Mouse (Mus musculus) MEL (cell line): ENCODE measurements around the gene Shisa2. TPM values are rescaled to one million over a fixed set of nuclear protein-coding genes. Genes with fewer than 3 reads are reported as not detected.
"Not testable (repeated sequence)": the region's sequence is repeated elsewhere in the genome, so short reads cannot be mapped to it uniquely, and the experiment has no call there.

ENCODE experiments used
- DNase-seq: peaks from one replicate; pipeline ENCODE4 v3.0.0; 2011; ENCODE audit warnings: low read depth, low spot score
- H3K27ac ChIP-seq: 2 replicates; pipeline ENCODE4 v1.5.1; 2012; ENCODE audit warnings: low read depth, mild to moderate bottlenecking, control low read depth, low read length, moderate library complexity; ENCODE audit not compliant: control insufficient read depth
- H3K27me3 ChIP-seq, 2 experiments: fragments of 150-350 bp in 1 of 2; sonication (generic) in 1 of 2; 2 replicates each; pipeline ENCODE4 v1.6.1; 2012; ENCODE audit warnings: low read length in 2 of 2, mild to moderate bottlenecking in 2 of 2, improper control_type of control experiment in 1 of 2, moderate library complexity in 1 of 2; ENCODE audit not compliant: insufficient read depth in 2 of 2, control insufficient read depth in 1 of 2
- H3K36me3 ChIP-seq, 2 experiments: 2 replicates each; pipeline ENCODE4 v1.6.1; 2012 to 2014; ENCODE audit warnings: low read length in 2 of 2, improper control_type of control experiment in 1 of 2, inconsistent platforms in 1 of 2, mild to moderate bottlenecking in 1 of 2; ENCODE audit not compliant: insufficient read depth in 2 of 2, control insufficient read depth in 1 of 2
- H3K4me1 ChIP-seq, 2 experiments: fragments of 150-350 bp in 1 of 2; sonication (generic) in 1 of 2; 2 replicates each; pipeline ENCODE4 v1.6.1; 2012; ENCODE audit warnings: low read length in 2 of 2, improper control_type of control experiment in 1 of 2, mild to moderate bottlenecking in 1 of 2; ENCODE audit not compliant: insufficient read depth in 2 of 2, control insufficient read depth in 1 of 2
- H3K4me3 ChIP-seq, 2 experiments: fragments of 150-350 bp in 1 of 2; sonication (generic) in 1 of 2; 2 replicates each; pipeline ENCODE4 v1.5.1; 2012; ENCODE audit warnings: low read depth in 2 of 2, low read length in 2 of 2, mild to moderate bottlenecking in 2 of 2, moderate library complexity in 2 of 2, control low read depth in 1 of 2, improper control_type of control experiment in 1 of 2; ENCODE audit not compliant: control insufficient read depth in 1 of 2, insufficient read depth in 1 of 2
- H3K79me2 ChIP-seq: 2 replicates; pipeline ENCODE4 v1.6.1; 2012; ENCODE audit warnings: mild to moderate bottlenecking, low read length, moderate library complexity; ENCODE audit not compliant: control insufficient read depth, poor library complexity, insufficient read depth
- H3K9ac ChIP-seq: 2 replicates; pipeline ENCODE4 v1.6.1; 2012; ENCODE audit warnings: low read depth, mild to moderate bottlenecking, control low read depth, low read length, moderate library complexity; ENCODE audit not compliant: control insufficient read depth, poor library complexity, severe bottlenecking
- H3K9me3 ChIP-seq: fragments of 150-350 bp; sonication (generic); replicated peaks from 2 replicates; pipeline ENCODE4 v1.6.1; 2012; ENCODE audit warnings: mild to moderate bottlenecking, low read length, improper control_type of control experiment, moderate library complexity; ENCODE audit not compliant: insufficient read depth
- BHLHE40 ChIP-seq: IDR thresholded peaks from 2 replicates; pipeline ENCODE4 v1.6.1; 2012; ENCODE audit warnings: low read depth, mild to moderate bottlenecking, inconsistent platforms, low read length, improper control_type of control experiment, borderline replicate concordance
- CHD1 ChIP-seq: IDR thresholded peaks from 2 replicates; pipeline ENCODE4 v1.6.1; 2012; ENCODE audit warnings: low read depth, mild to moderate bottlenecking, inconsistent platforms, low read length, improper control_type of control experiment
- E2F4 ChIP-seq: IDR thresholded peaks from 2 replicates; pipeline ENCODE4 v1.6.1; 2011; ENCODE audit warnings: low read depth, low read length, improper control_type of control experiment, borderline replicate concordance
- EP300 ChIP-seq, 2 experiments: IDR thresholded peaks; 2 replicates each; pipeline ENCODE4 v1.6.1; 2011; ENCODE audit warnings: improper control_type of control experiment in 2 of 2, low read length in 2 of 2, low read depth in 1 of 2, mild to moderate bottlenecking in 1 of 2
- ETS1 ChIP-seq: IDR thresholded peaks from 2 replicates; pipeline ENCODE4 v1.6.1; 2012; ENCODE audit warnings: low read depth, mild to moderate bottlenecking, inconsistent platforms, low read length, improper control_type of control experiment, moderate library complexity
- GABPA ChIP-seq: IDR thresholded peaks from 2 replicates; pipeline ENCODE4 v1.6.1; 2012; ENCODE audit warnings: low read depth, mild to moderate bottlenecking, inconsistent platforms, low read length, improper control_type of control experiment, moderate library complexity
- HCFC1 ChIP-seq: IDR thresholded peaks from 2 replicates; pipeline ENCODE4 v1.6.1; 2012; ENCODE audit warnings: low read depth, mild to moderate bottlenecking, inconsistent platforms, low read length, improper control_type of control experiment, moderate library complexity
- MAFK ChIP-seq: IDR thresholded peaks from 2 replicates; pipeline ENCODE4 v1.6.1; 2011; ENCODE audit warnings: low read depth, mild to moderate bottlenecking, low read length, improper control_type of control experiment, borderline replicate concordance
- MAX ChIP-seq: IDR thresholded peaks from 2 replicates; pipeline ENCODE4 v1.6.1; 2011; ENCODE audit warnings: low read length, improper control_type of control experiment
- MAZ ChIP-seq: IDR thresholded peaks from 2 replicates; pipeline ENCODE4 v1.6.1; 2012; ENCODE audit warnings: low read depth, mild to moderate bottlenecking, inconsistent platforms, low read length, improper control_type of control experiment
- MEF2A ChIP-seq: IDR thresholded peaks from 2 replicates; pipeline ENCODE4 v1.6.1; 2014; ENCODE audit warnings: low read depth, mild to moderate bottlenecking, inconsistent platforms, low read length, improper control_type of control experiment; ENCODE audit not compliant: poor library complexity, insufficient replicate concordance, severe bottlenecking; ENCODE audit errors: extremely low read depth
- MXI1 ChIP-seq: IDR thresholded peaks from 2 replicates; pipeline ENCODE4 v1.6.1; 2011; ENCODE audit warnings: mild to moderate bottlenecking, low read depth, low read length, improper control_type of control experiment
- MYC ChIP-seq: IDR thresholded peaks from 2 replicates; pipeline ENCODE4 v1.6.1; 2011; ENCODE audit warnings: low read depth, mild to moderate bottlenecking, low read length, improper control_type of control experiment, moderate library complexity
- NELFE ChIP-seq: IDR thresholded peaks from 2 replicates; pipeline ENCODE4 v1.6.1; 2011; ENCODE audit warnings: low read depth, low read length, improper control_type of control experiment
- NRF1 ChIP-seq: IDR thresholded peaks from 2 replicates; pipeline ENCODE4 v1.6.1; 2014; ENCODE audit warnings: low read depth, mild to moderate bottlenecking, inconsistent platforms, low read length, improper control_type of control experiment, moderate library complexity; ENCODE audit not compliant: poor library complexity, insufficient read depth, severe bottlenecking
- POLR2A ChIP-seq, 2 experiments: IDR thresholded peaks; 2 replicates each; pipeline ENCODE4 v1.6.1; 2011 to 2012; ENCODE audit warnings: low read length in 2 of 2, mild to moderate bottlenecking in 2 of 2, control low read depth in 1 of 2, improper control_type of control experiment in 1 of 2, low read depth in 1 of 2, moderate library complexity in 1 of 2; ENCODE audit not compliant: control insufficient read depth in 1 of 2, insufficient read depth in 1 of 2, poor library complexity in 1 of 2
- POLR2AphosphoS5 ChIP-seq: IDR thresholded peaks from 2 replicates; pipeline ENCODE4 v1.6.1; 2012; ENCODE audit warnings: low read depth, borderline replicate concordance, mild to moderate bottlenecking, inconsistent platforms, low read length, moderate library complexity, mixed read lengths
- RAD21 ChIP-seq: IDR thresholded peaks from 2 replicates; pipeline ENCODE4 v1.6.1; 2011; ENCODE audit warnings: mild to moderate bottlenecking, low read depth, low read length, improper control_type of control experiment
- SIN3A ChIP-seq: IDR thresholded peaks from 2 replicates; pipeline ENCODE4 v1.6.1; 2012; ENCODE audit warnings: low read length, improper control_type of control experiment, inconsistent platforms
- SMC3 ChIP-seq: IDR thresholded peaks from 2 replicates; pipeline ENCODE4 v1.6.1; 2011; ENCODE audit warnings: low read depth, low read length, improper control_type of control experiment
- TAL1 ChIP-seq: IDR thresholded peaks from 2 replicates; pipeline ENCODE4 v1.6.1; 2012; ENCODE audit warnings: mild to moderate bottlenecking, inconsistent platforms, low read length, moderate library complexity, mixed read lengths
- TBP ChIP-seq: IDR thresholded peaks from 2 replicates; pipeline ENCODE4 v1.8.0; 2011; ENCODE audit warnings: low read depth, low read length, improper control_type of control experiment
- USF2 ChIP-seq, 2 experiments: IDR thresholded peaks; 2 replicates each; pipeline ENCODE4 v1.6.1; 2011 to 2012; ENCODE audit warnings: improper control_type of control experiment in 2 of 2, low read length in 2 of 2, borderline replicate concordance in 1 of 2, inconsistent platforms in 1 of 2, low read depth in 1 of 2, mild to moderate bottlenecking in 1 of 2; ENCODE audit not compliant: insufficient read depth in 1 of 2
- ZMIZ1 ChIP-seq: IDR thresholded peaks from 2 replicates; pipeline ENCODE4 v1.6.1; 2012; ENCODE audit warnings: low read depth, mild to moderate bottlenecking, inconsistent platforms, low read length, improper control_type of control experiment, moderate library complexity
- ZNF384 ChIP-seq: IDR thresholded peaks from 2 replicates; pipeline ENCODE4 v1.6.1; 2012; ENCODE audit warnings: low read depth, mild to moderate bottlenecking, inconsistent platforms, low read length, improper control_type of control experiment
- polyA plus RNA-seq, 2 experiments: library from polyadenylated mRNA; stranded (reverse) in 1 of 2; unstranded in 1 of 2; fragments of >175 nt in 1 of 2; fragments of >200 nt in 1 of 2; gene quantifications; 2 replicates each; pipeline versions ENCODE4 v1.2.1 to v1.2.4; 2012; ENCODE audit warnings: low replicate concordance in 2 of 2, low read depth in 1 of 2; ENCODE audit not compliant: insufficient read length in 2 of 2, insufficient read depth in 1 of 2, missing spikeins in 1 of 2
- total RNA-seq: library from RNA; depleted of rRNA; stranded (reverse); fragments of 300-350 nt; gene quantifications from 2 replicates; pipeline ENCODE4 v1.2.3, GENCODE M21; 2012

The Shisa2 gene
- total and polyA plus RNA-seq, 3 experiments = not detected

- TF ChIP-seq NELFE (no peak), BHLHE40 (no peak), ZMIZ1 (no peak), NRF1 (no peak), SIN3A (no peak), POLR2A (IDR thresholded peaks at IDR 0.05; ENCODE audit: control insufficient read depth in 1 of 2, insufficient read depth in 1 of 2, low read depth in 1 of 2, low read length in 2 of 2, poor library complexity in 1 of 2) (no peak), ETS1 (no peak), USF2 (IDR thresholded peaks at IDR 0.05; ENCODE audit: borderline replicate concordance in 1 of 2, insufficient read depth in 1 of 2, low read depth in 1 of 2, low read length in 2 of 2) (no peak), POLR2AphosphoS5 (no peak), E2F4 (no peak), SMC3 (peak; percentile 68), TBP (no peak), EP300 (IDR thresholded peaks at IDR 0.05; ENCODE audit: low read depth in 1 of 2, low read length in 2 of 2) (no peak), MXI1 (no peak), MAFK (no peak), TAL1 (no peak)
- TF ChIP-seq, all 39 proteins: peak for 5
Observed at GRCm38 (mm10) chr14:59612920-59613625, 12.0 kb upstream of the Shisa2 start (continued).

GRCm38 (mm10) chr14:59614149-59614548, 11.0 kb upstream of the Shisa2 start:
- H3K9me3 ChIP-seq, H3K9ac ChIP-seq, H3K79me2 ChIP-seq, H3K36me3 ChIP-seq, H3K27ac ChIP-seq, H3K4me1 ChIP-seq, H3K27me3 ChIP-seq, H3K4me3 ChIP-seq: not testable (repeated sequence)
- DNase-seq = peak; percentile 12

GRCm38 (mm10) chr14:59616802-59617201, 8.3 kb upstream of the Shisa2 start:
- Histone ChIP-seq H3K9ac (no peak overlapping the region), H3K4me3 (no peak overlapping the region), H3K27me3 (no peaks in the 10 kb centered on the region), H3K36me3 (no peaks in the 10 kb centered on the region), H3K9me3 (no peaks in the 10 kb centered on the region), H3K27ac (no peak overlapping the region), H3K4me1 (no peaks in the 10 kb centered on the region; a peak in 1 of 4 replicates), H3K79me2 (no peaks in the 10 kb centered on the region)
- TF ChIP-seq NELFE = no peak
- TF ChIP-seq RAD21 = no peak
- no peak for TF ChIP-seq USF2 (IDR thresholded peaks at IDR 0.05; ENCODE audit: borderline replicate concordance in 1 of 2, insufficient read depth in 1 of 2, low read depth in 1 of 2, low read length in 2 of 2)
- no peak for TF ChIP-seq HCFC1
- no peak for TF ChIP-seq MYC
- no peak for TF ChIP-seq TBP
- TF ChIP-seq MEF2A = no peak
- no peak for TF ChIP-seq EP300 (IDR thresholded peaks at IDR 0.05; ENCODE audit: low read depth in 1 of 2, low read length in 2 of 2)
- TF ChIP-seq CHD1 = no peak
- TF ChIP-seq MAX = no peak
- TF ChIP-seq MAZ = no peak
- TF ChIP-seq E2F4 = no peak
- no peak for TF ChIP-seq ZNF384
- no peak for TF ChIP-seq GABPA
- no peak for TF ChIP-seq TAL1
- no peak for DNase-seq
